Mouse (Mus musculus) erythroblast, embryonic 14.5 days (primary cell): ENCODE data around the gene Cblc.

Experiments
- GATA1 ChIP-seq: IDR thresholded peaks from 2 replicates; pipeline ENCODE4 v1.6.1; 2012; ENCODE audit warnings: low read length, inconsistent platforms, mixed read lengths
- TAL1 ChIP-seq: IDR thresholded peaks from 3 replicates; pipeline ENCODE4 v1.6.1; 2012; ENCODE audit warnings: low read length, inconsistent platforms, mixed read lengths

- no peak for TF ChIP-seq GATA1
- no peak for TF ChIP-seq TAL1
Measured at GRCm38 (mm10) chr7:19811114-19811513, 14.5 kb upstream of the Cblc start.
